Mouse (Mus musculus) intestine, embryonic 16.5 days (tissue): ENCODE measurements around the gene Arf5. TPM values are rescaled to one million over a fixed set of nuclear protein-coding genes. Genes with fewer than 3 reads are reported as not detected.
A peak's percentile ranks its signal among the peaks of the same experiment; 100 is the strongest.

Source experiments
- ATAC-seq: fragments of 200-750 bp; cut with Nextera tagmentation; 2 replicates; pipeline ENCODE4 v1.8.0; 2017; ENCODE audit warnings: moderate TSS enrichment, moderate library complexity
- H3K27ac ChIP-seq: fragments of 300-500 bp; sonication (generic); 2 replicates; pipeline ENCODE4 v1.5.1; 2014; ENCODE audit warnings: mild to moderate bottlenecking, low read length
- H3K27me3 ChIP-seq: fragments of 300-500 bp; sonication (generic); replicated peaks from 2 replicates; pipeline ENCODE4 v1.6.1; 2014; ENCODE audit warnings: low read length, control low read depth, mixed read lengths; ENCODE audit not compliant: control insufficient read depth, insufficient read depth
- H3K36me3 ChIP-seq: fragments of 300-500 bp; sonication (generic); 2 replicates; pipeline ENCODE4 v1.6.1; 2014; ENCODE audit warnings: low read length, control low read depth; ENCODE audit not compliant: control insufficient read depth, insufficient read depth
- H3K4me1 ChIP-seq: fragments of 300-500 bp; sonication (generic); 2 replicates; pipeline ENCODE4 v1.6.1; 2014; ENCODE audit warnings: low read length, control low read depth, mixed read lengths; ENCODE audit not compliant: control insufficient read depth, insufficient read depth
- H3K4me2 ChIP-seq: fragments of 300-500 bp; sonication (generic); 2 replicates; pipeline ENCODE4 v1.6.1; 2014; ENCODE audit warnings: low read depth, low read length, control low read depth
- H3K4me3 ChIP-seq: fragments of 300-500 bp; sonication (generic); 2 replicates; pipeline ENCODE4 v1.5.1; 2014; ENCODE audit warnings: mild to moderate bottlenecking, low read length
- H3K9ac ChIP-seq: fragments of 300-500 bp; sonication (generic); 2 replicates; pipeline ENCODE4 v1.6.1; 2014; ENCODE audit warnings: low read depth, low read length
- H3K9me3 ChIP-seq: fragments of 300-500 bp; sonication (generic); 2 replicates; pipeline ENCODE4 v1.6.1; 2016; ENCODE audit warnings: low read length, control low read depth; ENCODE audit not compliant: control insufficient read depth
- WGBS: fragments of 180-500 bp; shearing (Covaris S2); extraction: QIAGEN DNeasy Blood & Tissue Kit; methylation state at CpG from one replicate; pipeline ENCODE4 v1.1.7; 2014; 5-methylcytosine and 5-hydroxymethylcytosine counted together
- polyA plus RNA-seq: library from polyadenylated mRNA; unstranded; fragments of >200 nt; fragmentation: Nextera tagmentation; extraction: Ambion mirVana; gene quantifications from 2 replicates; pipeline ENCODE4 v1.2.1, GENCODE M21; 2015

Gene Arf5
- polyA plus RNA-seq, 1 experiment from 2014 or later: 273 TPM

GRCm38 (mm10) chr6:28410053-28410452 is 13.3 kb upstream of the Arf5 start:
- no peak overlapping the region for H3K4me2 ChIP-seq
- H3K27ac ChIP-seq: no peak overlapping the region
- H3K9ac ChIP-seq: no peak overlapping the region
- ATAC-seq: no peak
- H3K36me3 ChIP-seq: no peaks in the 10 kb centered on the region
- no peak overlapping the region for H3K4me3 ChIP-seq
- WGBS: 73% methylated on average over 9 of the region's 9 CpGs
- H3K4me1 ChIP-seq: no peaks in the 10 kb centered on the region
- H3K9me3 ChIP-seq: no peaks in the 10 kb centered on the region
- no peaks in the 10 kb centered on the region for H3K27me3 ChIP-seq

- Histone ChIP-seq H3K4me2 (no peak overlapping the region), H3K27me3 (no peaks in the 10 kb centered on the region), H3K36me3 (0 out of 2 replicates have a peak, but pooled peaks cover 5% of the 10 kb centered on the region), H3K4me1 (no peaks in the 10 kb centered on the region), H3K4me3 (no peak overlapping the region), H3K27ac (no peak overlapping the region), H3K9me3 (no peaks in the 10 kb centered on the region), H3K9ac (no peak overlapping the region)
- ATAC-seq: no peak
- WGBS: 69% methylated on average over 2 of the region's 2 CpGs
Observed at GRCm38 (mm10) chr6:28411236-28411635, 12.1 kb upstream of the Arf5 start.

- Histone ChIP-seq H3K4me1 (peaks cover 18% of the 10 kb centered on the region), H3K9ac (no peak overlapping the region), H3K9me3 (no peaks in the 10 kb centered on the region), H3K27me3 (no peaks in the 10 kb centered on the region), H3K4me3 (no peak overlapping the region), H3K27ac (no peak overlapping the region), H3K36me3 (0 out of 2 replicates have a peak, but pooled peaks cover 12% of the 10 kb centered on the region), H3K4me2 (no peak overlapping the region)
- ATAC-seq: no peak
- WGBS: 69% methylated on average over 4 of the region's 4 CpGs
Observed at GRCm38 (mm10) chr6:28416981-28417380, 6.4 kb upstream of the Arf5 start.

GRCm38 (mm10) chr6:28418449-28418848 is 4.9 kb upstream of the Arf5 start:
- no peak overlapping the region for H3K9ac ChIP-seq
- no peak overlapping the region for H3K4me3 ChIP-seq
- H3K9me3 ChIP-seq: no peaks in the 10 kb centered on the region
- no peak for ATAC-seq
- H3K4me2 ChIP-seq: no peak overlapping the region
- 0 out of 2 replicates have a peak, but pooled peaks cover 12% of the 10 kb centered on the region for H3K36me3 ChIP-seq
- no peak overlapping the region for H3K27ac ChIP-seq
- WGBS: 83% methylated on average over 14 of the region's 14 CpGs
- H3K4me1 ChIP-seq: peaks cover 22% of the 10 kb centered on the region
- H3K27me3 ChIP-seq: no peaks in the 10 kb centered on the region

GRCm38 (mm10) chr6:28419673-28420072 is 3.7 kb upstream of the Arf5 start:
- H3K4me2 ChIP-seq: peak overlapping the region; percentile 93; the same call in 1 of the 2 replicates
- H3K9me3 ChIP-seq: no peaks in the 10 kb centered on the region
- no peak for ATAC-seq
- no peak overlapping the region for H3K9ac ChIP-seq
- H3K36me3 ChIP-seq: 0 out of 2 replicates have a peak, but pooled peaks cover 12% of the 10 kb centered on the region
- no peak overlapping the region for H3K4me3 ChIP-seq
- no peaks in the 10 kb centered on the region for H3K27me3 ChIP-seq
- peaks cover 25% of the 10 kb centered on the region for H3K4me1 ChIP-seq
- no peak overlapping the region for H3K27ac ChIP-seq
- 74% methylated on average over 2 of the region's 2 CpGs for WGBS

- Histone ChIP-seq H3K4me3 (peak overlapping the region; percentile 88), H3K27ac (no peak overlapping the region), H3K4me1 (peaks cover 29% of the 10 kb centered on the region), H3K36me3 (0 out of 2 replicates have a peak, but pooled peaks cover 9% of the 10 kb centered on the region), H3K4me2 (peak overlapping the region; percentile 93), H3K27me3 (no peaks in the 10 kb centered on the region), H3K9me3 (no peaks in the 10 kb centered on the region), H3K9ac (peak overlapping the region; percentile 86)
- WGBS: 75% methylated on average over 17 of the region's 17 CpGs
- no peak for ATAC-seq
Observed at GRCm38 (mm10) chr6:28420361-28420760, 3.0 kb upstream of the Arf5 start.

GRCm38 (mm10) chr6:28420865-28421264 is 2.5 kb upstream of the Arf5 start:
- H3K27ac ChIP-seq: peak overlapping the region; percentile 81
- H3K4me2 ChIP-seq: peak overlapping the region; percentile 93
- H3K9me3 ChIP-seq: no peaks in the 10 kb centered on the region
- ATAC-seq: no peak
- peaks cover 29% of the 10 kb centered on the region for H3K4me1 ChIP-seq
- 17% methylated on average over 13 of the region's 13 CpGs for WGBS
- H3K4me3 ChIP-seq: peak overlapping the region; percentile 88
- no peaks in the 10 kb centered on the region for H3K27me3 ChIP-seq
- H3K9ac ChIP-seq: peak overlapping the region; percentile 86
- H3K36me3 ChIP-seq: peaks cover 10% of the 10 kb centered on the region; the same call in 1 of the 2 replicates

- Histone ChIP-seq H3K4me2 (peak overlapping the region; percentile 93), H3K9ac (peak overlapping the region; percentile 86), H3K9me3 (no peaks in the 10 kb centered on the region), H3K27ac (peak overlapping the region; percentile 81), H3K36me3 (peaks cover 11% of the 10 kb centered on the region; the same call in 1 of the 2 replicates), H3K27me3 (no peaks in the 10 kb centered on the region), H3K4me3 (peak overlapping the region; percentile 88), H3K4me1 (peaks cover 29% of the 10 kb centered on the region)
- WGBS: under 1% methylated on average over 27 of the region's 27 CpGs
- peak; percentile 93 for ATAC-seq
Observed at GRCm38 (mm10) chr6:28421469-28422000, 1.8 kb upstream of the Arf5 start.

GRCm38 (mm10) chr6:28422651-28423290 is 589 bp upstream of the Arf5 start:
- H3K27me3 ChIP-seq: no peaks in the 10 kb centered on the region
- no peaks in the 10 kb centered on the region for H3K9me3 ChIP-seq
- H3K4me3 ChIP-seq: peak overlapping the region; percentile 95
- H3K4me1 ChIP-seq: peaks cover 29% of the 10 kb centered on the region
- 67% methylated on average over 15 of the region's 15 CpGs for WGBS
- no peak for ATAC-seq
- peak overlapping the region; percentile 46 for H3K4me2 ChIP-seq
- H3K27ac ChIP-seq: no peak overlapping the region
- 0 out of 2 replicates have a peak overlapping the region, but pooled peaks have one; percentile 37 for H3K9ac ChIP-seq
- peaks cover 11% of the 10 kb centered on the region; the same call in 1 of the 2 replicates for H3K36me3 ChIP-seq
